Mouse (Mus musculus) monocyte, adult 5-6 weeks (primary cell): ENCODE measurements around the gene S1pr5. TPM values are rescaled to one million over a fixed set of nuclear protein-coding genes. Genes with fewer than 3 reads are reported as not detected.
"Not testable (repeated sequence)": the region's sequence is repeated elsewhere in the genome, so short reads cannot be mapped to it uniquely, and the experiment has no call there.

Experiments
- ATAC-seq: fragments of 153-309, 156-312 bp; replicated peaks from 2 replicates; pipeline ENCODE4 v1.8.0; 2017; ENCODE audit warnings: mild to moderate bottlenecking; ENCODE audit not compliant: low TSS enrichment, insufficient number of reproducible peaks, severe bottlenecking, poor library complexity, low FRiP score
- total RNA-seq: library from RNA; stranded (forward); fragments of 200-1000, 200-491, 200-594 nt; gene quantifications from 3 replicates; pipeline ENCODE4 v1.2.3, GENCODE M21; 2017

S1pr5 gene
- total RNA-seq, 1 experiment from 2014 or later = 308 TPM

DNA sequence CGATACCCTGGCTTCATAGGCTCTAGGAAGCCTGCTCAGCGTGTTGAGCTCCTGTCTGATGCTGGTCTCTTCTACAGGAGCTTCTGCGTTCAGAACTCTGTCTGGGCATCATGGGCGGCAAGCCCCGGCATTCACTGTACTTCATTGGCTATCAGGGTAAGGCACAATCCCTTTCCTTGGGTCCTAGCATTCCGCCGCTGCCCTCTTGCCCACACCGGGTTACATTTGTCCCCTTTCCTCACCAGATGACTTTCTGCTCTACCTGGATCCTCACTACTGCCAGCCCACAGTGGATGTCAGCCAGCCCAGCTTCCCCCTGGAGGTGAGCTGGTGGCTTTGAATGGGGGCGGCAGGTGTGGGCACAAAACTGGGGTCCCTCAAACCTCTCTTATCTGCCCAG is 24.1 kb upstream of the S1pr5 start:
- no peak for ATAC-seq

DNA sequence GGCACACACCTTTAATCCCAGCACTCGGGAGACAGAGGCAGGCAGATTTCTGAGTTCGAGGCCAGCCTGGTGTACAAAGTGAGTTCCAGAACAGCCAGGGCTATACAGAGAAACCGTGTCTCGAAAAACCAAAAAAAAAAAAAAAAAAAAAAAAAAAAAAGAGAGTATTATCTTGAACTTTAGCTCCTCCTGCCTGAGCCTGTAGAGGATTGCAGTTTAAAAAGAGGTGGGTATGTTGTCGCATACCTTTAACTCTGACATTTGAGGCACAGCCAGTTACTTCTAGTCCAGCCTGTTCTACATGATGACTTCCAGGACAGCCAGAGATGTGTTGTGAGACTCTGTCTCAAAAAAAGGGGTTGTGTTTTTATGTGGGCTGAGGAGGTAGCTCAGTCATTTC is 21.3 kb upstream of the S1pr5 start:
- ATAC-seq = not testable (repeated sequence)

GRCm38 (mm10) chr9:21268305-21268704 is 20.1 kb upstream of the S1pr5 start:
- no peak for ATAC-seq

GRCm38 (mm10) chr9:21266889-21267288 is 18.6 kb upstream of the S1pr5 start:
- ATAC-seq = no peak

GRCm38 (mm10) chr9:21265611-21266010 is 17.4 kb upstream of the S1pr5 start:
- ATAC-seq = no peak

DNA sequence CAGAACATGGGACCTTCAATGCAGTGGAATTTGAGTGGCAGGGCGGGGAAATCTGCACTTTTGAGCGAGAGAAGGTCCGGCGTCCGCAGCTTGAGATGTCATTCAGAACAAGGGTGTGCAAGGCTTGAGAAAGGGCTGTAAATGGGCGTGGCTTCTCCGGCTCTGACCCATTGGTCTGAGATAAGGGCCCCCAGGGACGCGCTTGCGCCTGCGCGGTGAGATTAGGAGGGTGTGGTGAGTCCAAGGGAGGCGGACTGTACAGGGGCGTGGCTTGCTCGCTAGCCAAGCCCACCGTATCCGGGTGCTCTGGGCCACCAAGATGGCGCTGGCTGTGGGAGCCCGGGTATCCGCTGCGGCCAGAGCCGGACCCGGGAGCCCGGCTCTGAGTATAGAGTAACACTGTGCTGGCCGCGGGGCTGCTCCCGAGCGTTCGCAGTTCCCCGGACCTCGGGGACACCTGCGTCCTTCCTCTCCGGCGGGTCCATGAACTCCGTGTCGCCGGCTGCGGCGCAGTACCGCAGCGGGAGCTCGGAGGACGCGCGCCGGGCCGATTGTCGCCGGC is 16.8 kb upstream of the S1pr5 start, which contains the start of gene Atg4d:
Gene Atg4d (plus strand): TSS at position 294 of the 562 bp plus-strand sequence.
- peak; percentile 85 for ATAC-seq

DNA sequence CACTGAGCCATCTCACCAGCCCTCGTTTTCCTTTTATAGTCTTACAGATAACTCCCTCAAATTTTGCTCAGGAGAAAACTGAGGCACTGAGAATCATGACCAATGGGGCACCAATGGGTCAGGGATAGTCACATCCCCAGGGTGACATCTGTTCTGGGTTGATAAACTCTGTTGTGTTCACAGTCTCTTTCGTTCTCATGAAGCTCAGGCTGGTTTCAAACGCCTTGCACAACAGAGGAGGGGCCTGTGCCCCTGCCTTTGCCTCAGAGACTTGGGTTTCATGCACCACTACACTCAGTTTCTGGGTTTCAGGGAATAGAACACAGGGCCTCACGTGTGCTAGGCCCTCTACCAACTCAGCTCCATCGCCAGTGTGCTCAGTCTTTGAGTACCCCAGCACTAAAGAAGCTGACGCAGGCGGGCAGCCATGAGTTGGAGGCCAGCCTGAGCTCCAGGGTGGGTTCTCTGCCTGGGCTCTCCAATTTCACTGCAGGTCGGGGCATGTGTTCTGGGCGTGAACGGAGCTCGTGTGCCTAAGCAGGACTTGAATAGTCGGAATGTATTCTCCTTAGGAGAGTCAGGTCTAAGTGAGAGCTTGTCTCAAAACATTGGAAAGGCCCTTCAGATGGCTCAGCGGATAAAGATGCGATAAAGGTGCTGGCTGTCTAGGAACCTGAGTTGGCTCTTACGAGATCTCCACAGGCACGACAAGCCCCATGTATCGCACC is 16.2 kb upstream of the S1pr5 start:
- no peak; the same call in 1 of the 2 replicates for ATAC-seq

DNA sequence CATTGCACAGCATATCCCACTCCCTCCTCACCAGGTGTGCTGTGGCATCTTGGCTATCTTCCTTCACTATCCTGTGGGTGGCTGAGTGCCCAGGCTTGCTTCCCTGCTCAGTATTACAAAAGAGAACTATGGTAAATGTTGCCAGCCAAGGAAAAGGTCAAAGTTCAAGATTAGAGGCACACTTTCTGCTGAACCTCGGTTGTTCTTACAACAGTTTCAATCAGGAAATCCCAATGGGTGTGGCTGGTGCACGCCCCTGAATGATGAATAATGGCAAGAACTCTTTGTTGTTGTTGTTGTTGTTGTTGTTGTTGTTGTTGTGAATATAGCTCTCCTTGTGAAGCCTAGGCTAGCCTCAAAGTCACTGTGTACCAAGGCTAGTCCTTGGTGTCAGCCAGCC is 13.6 kb upstream of the S1pr5 start:
- peak; percentile 76 for ATAC-seq

DNA sequence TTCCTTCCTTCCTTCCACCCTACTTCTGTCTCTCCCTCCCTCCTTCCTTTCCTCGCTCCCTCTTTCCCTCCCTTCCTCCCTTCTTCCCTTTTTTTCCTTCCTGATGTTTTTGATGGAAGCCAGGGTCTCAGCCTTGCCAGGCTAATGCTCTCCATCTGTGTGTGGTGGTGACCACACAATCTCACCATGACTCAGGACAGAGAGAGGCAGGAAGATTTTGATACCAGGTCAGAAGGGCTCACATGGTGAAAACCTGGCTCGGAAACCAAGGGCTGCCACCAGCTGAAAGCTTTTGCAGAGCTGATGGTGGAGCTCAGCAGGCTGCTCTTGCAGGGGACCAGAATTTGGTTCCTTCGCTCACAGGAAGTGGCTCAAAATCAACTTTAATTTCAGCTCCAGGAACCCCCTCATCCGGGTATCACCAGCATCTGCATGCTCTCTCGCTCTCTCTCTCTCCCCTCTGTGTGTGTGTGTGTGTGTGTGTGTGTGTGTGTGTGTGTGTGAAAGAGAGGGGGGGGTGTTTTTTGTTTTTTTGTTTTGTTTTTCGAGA is 12.3 kb upstream of the S1pr5 start:
- no peak for ATAC-seq

DNA sequence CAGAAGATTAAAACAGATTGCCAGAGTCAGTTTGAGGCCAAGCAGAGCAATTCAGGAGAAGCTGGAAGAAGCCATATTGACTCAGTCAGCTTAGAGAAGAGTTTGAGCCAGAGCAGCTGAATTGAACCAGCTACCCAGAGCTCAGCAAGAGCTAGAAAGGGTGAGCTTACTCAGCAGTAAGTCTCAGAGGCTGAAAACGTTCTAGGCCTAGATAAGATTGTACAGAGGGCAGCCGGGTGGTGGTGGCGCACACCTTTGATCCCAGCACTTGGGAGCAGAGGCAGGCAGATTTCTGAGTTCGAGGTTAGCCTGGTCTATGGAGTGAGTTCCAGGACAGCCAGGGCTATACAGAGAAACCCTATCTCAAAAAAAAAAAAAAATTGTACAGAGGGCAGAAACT is 8.1 kb upstream of the S1pr5 start:
- not testable (repeated sequence) for ATAC-seq

GRCm38 (mm10) chr9:21254690-21255089 is 6.4 kb upstream of the S1pr5 start:
- ATAC-seq = no peak

DNA sequence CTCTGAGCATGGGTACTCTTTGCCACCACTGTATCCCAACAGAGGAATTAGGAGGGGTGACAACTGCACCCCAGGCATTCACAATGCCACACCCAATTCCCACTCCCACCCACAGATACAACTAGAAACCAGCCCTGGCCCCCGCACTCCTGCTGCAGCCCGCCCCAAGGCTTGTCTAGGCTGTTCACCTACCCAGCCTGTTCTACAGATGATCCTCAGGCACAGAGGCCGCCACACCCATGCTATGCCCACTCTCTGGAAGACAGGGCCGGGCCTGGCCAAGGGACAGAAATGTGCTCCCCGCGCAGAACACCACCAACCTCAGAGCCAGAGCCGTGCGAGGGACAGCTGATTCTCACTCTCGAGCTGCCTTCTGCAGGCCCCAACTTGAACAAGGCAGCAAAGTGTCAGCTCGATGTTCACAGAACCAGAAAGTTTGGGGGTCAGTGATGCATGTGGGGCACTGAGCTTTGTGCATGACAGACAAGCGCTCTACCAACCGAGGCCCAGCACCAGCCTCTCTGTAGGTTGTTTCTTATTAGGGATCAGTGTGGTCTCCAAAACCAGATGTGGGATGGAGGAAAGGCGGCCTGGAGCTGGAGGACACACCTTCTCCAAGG is 3.0 kb upstream of the S1pr5 start:
- ATAC-seq = no peak

DNA sequence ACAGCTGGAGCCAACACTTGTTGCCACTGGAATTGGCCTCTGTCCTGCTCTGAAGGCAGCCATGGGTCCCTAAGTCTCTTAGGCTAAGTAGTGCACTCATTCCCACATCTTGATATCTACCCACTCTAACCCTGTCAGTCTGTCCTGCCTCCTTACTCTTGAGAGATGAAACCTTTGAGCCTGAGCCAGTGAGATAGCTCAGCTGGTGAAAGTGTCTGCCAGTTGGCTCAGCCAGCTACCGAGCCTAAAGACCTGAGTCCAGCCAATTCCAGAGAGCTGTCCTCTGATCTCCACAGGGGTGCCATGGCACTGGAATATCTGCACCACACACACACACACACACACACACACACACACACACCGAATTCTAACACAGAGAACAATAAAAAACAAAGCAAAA is 2.3 kb upstream of the S1pr5 start:
- no peak for ATAC-seq

DNA sequence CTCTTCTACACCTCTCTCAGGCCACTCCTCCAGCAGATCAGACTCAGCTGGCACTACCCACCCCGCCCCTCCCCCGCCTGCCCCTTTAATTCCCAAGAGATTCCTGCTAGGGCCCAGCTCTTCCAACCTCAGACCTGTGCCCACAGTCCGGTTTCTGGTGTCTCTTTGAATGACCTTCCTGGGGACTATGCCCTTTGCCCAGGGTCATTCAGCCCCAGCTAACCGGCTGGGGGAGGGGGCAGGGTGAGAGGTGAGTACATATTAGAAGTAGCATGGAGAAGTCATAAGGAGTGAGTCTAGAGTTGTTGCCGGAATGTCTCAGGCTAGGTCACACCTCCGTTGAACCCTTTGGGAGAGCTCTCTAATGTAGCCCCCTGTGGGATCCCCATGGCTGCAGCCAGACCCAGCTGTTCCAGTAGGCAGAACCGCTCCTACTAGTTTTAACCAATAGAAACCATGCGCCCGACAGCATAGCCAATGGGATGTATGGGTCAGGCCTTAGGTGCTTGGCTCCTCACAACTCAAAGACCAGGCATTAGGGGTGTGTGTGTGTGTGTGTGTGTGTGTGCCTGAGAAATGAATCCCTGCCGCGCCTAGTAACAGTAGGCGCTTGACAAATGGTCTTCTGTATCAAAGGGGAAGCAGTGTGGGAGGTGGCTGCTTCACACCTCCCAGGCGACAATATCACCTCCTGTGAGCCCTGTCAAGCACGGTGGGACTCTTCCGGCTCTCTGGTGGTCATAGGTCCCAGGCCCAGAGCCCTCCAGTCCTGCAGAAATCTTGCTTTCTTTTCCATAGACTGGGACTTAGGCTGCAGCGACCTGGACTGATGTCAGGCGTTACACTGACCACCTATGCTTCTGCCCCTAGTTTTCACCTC is 1.6 kb upstream of the S1pr5 start:
- no peak; the same call in 1 of the 2 replicates for ATAC-seq

DNA sequence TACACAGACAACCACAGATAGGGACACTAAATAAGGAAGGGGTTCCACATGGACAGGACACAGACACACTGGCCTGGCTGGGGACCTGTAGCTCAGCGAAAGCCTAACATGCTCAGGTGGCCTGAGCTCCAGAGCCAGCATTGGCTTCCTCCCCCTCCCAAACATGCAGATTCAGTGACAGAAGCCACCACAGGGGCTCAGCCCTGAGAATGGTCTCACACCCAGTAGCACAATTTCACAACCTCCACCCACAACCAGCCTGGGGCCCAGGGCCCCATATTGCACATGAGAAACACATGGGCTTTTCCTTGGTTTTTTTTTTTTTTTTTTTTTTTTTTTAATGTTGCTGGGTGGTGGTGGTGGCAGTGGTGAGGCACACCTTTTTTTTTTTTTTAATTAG is 1.9 kb downstream of the S1pr5 start:
- peak; percentile 78 for ATAC-seq

DNA sequence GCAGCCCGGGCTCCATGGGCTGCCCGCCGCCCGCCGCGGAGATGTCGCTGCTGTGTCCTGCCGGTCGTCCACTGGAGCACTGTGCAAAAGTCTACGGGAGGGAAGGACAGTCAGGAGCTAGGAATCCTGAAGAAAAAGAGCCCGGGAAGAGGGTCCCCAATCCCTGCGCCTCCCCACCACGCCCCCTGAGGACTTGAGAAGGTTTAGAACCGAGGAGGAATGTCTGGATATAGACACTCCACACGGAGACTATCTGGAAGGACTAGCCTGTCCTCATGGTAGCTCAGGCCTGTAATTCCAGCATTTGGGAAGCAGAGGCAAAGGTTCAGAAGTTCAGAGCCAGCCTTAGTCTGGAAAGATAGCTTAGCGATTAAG is 3.1 kb downstream of the S1pr5 start:
- no peak for ATAC-seq

- ATAC-seq = no peak
Observed at GRCm38 (mm10) chr9:21244428-21245112, 3.7 kb downstream of the S1pr5 start.

DNA sequence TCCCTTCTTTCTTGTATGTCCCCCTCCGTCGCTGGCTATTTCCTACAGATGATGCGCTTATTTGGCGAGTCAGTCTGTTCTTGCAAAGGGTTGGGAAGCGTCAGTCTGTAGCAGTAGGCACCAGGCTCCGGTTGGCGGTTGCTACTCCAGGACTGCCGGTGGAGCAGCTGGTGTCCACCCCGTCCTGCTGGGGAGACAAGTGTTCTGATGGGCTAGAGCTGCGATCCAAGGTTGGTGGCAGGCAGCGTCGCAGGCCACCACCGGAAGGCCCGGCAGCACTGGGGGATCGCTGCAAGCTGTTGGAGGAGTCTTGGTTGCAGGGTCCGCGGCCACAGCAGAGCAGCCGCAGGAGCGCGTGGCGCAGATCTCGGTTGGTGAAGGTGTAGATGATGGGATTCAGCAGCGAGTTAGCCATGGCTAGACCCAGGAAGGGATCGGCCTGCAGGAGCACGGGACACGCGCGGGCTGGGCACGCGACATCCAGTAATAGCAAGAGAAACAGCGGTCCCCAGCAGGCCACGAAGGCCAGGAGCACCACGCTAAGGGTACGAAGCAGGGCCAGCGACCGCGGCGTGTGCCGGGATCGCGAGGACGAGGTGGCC is 4.3 kb downstream of the S1pr5 start:
- no peak for ATAC-seq
